Mouse (Mus musculus): ENCODE data around the gene Hoxa2. TPM values are rescaled to one million over a fixed set of nuclear protein-coding genes. Genes with fewer than 3 reads are reported as not detected.

Hoxa2 gene
- total and polyA plus RNA-seq, 3 experiments: 0.11 to 0.84 (median 0.21) TPM

- Histone ChIP-seq H3K27ac (no peak overlapping the region), H3K79me2 (replicated peaks; ENCODE audit: control insufficient read depth, insufficient read depth, low read length) (no peaks in the 10 kb centered on the region), H3K27me3 (ENCODE audit: control insufficient read depth, insufficient read depth, low read length) (peaks cover 44% of the 10 kb centered on the region), H3K4me3 (no peak overlapping the region), H3K4me1 (ENCODE audit: control insufficient read depth, insufficient read depth, low read length) (no peaks in the 10 kb centered on the region; the same call in 1 of the 2 replicates), H3K36me3 (ENCODE audit: control insufficient read depth, insufficient read depth, low read length) (no peaks in the 10 kb centered on the region), H3K9ac (ENCODE audit: low read depth, low read length) (no peak overlapping the region)
- no peak for TF ChIP-seq EP300 (IDR thresholded peaks at IDR 0.05; ENCODE audit: insufficient read depth, low read depth, low read length)
- no peak; the same call in 1 of the 2 replicates for TF ChIP-seq CTCF (IDR thresholded peaks at IDR 0.05)
- TF ChIP-seq POLR2A (IDR thresholded peaks at IDR 0.05; ENCODE audit: insufficient read depth, low read depth, low read length): no peak
- 3% methylated on average over 37 of the region's 37 CpGs for WGBS
- intact Hi-C loops (cut with DNase I): loop anchor here (1.0 to 5.0 kb wide), 2 partner anchors 10 to 1029 kb away; partner anchors contain the start of gene Hoxa7
- DNase-seq: peak; percentile 76 to 88
Measured at GRCm38 (mm10) chr6:52211170-52211935, 46.7 kb upstream of the Hoxa2 start.

- H3K4me1 ChIP-seq (ENCODE audit: control insufficient read depth, insufficient read depth, low read length): no peaks in the 10 kb centered on the region; the same call in 1 of the 2 replicates
Measured at GRCm38 (mm10) chr6:52209685-52210046, 45.0 kb upstream of the Hoxa2 start.

GRCm38 (mm10) chr6:52208868-52209684, 44.4 kb upstream of the Hoxa2 start:
- 16% methylated on average over 18 of the region's 18 CpGs for WGBS
- intact Hi-C loops (cut with DNase I): no loop called here

More at GRCm38 (mm10) chr6:52209685-52210046, 45.0 kb upstream of the Hoxa2 start:
- TF ChIP-seq CTCF (IDR thresholded peaks at IDR 0.05): no peak
- TF ChIP-seq POLR2A (IDR thresholded peaks at IDR 0.05; ENCODE audit: insufficient read depth, low read depth, low read length): no peak
- no peak for TF ChIP-seq EP300 (IDR thresholded peaks at IDR 0.05; ENCODE audit: insufficient read depth, low read depth, low read length)
- intact Hi-C loops (cut with DNase I): loop anchor here (5.0 kb wide), 1 partner anchor 1027 kb away; no protein-coding TSS in a partner anchor
- DNase-seq: no peak
- no peak overlapping the region for H3K4me3 ChIP-seq
- no peaks in the 10 kb centered on the region for H3K79me2 ChIP-seq (replicated peaks; ENCODE audit: control insufficient read depth, insufficient read depth, low read length)
- no peaks in the 10 kb centered on the region for H3K36me3 ChIP-seq (ENCODE audit: control insufficient read depth, insufficient read depth, low read length)
- H3K9ac ChIP-seq (ENCODE audit: low read depth, low read length): no peak overlapping the region
- H3K27ac ChIP-seq: no peak overlapping the region
- WGBS: 22% methylated on average over 12 of the region's 12 CpGs
- H3K27me3 ChIP-seq (ENCODE audit: control insufficient read depth, insufficient read depth, low read length): peaks cover 40% of the 10 kb centered on the region

GRCm38 (mm10) chr6:52208072-52208867, 43.6 kb upstream of the Hoxa2 start, which contains the start of gene Hoxa6:
Gene Hoxa6, minus strand, starts transcription at chr6:52208722.
- no peaks in the 10 kb centered on the region; the same call in 1 of the 2 replicates for H3K4me1 ChIP-seq (ENCODE audit: control insufficient read depth, insufficient read depth, low read length)
- peak; percentile 15 to 29 for DNase-seq
- no peaks in the 10 kb centered on the region for H3K36me3 ChIP-seq (ENCODE audit: control insufficient read depth, insufficient read depth, low read length)
- intact Hi-C loops (cut with DNase I): no loop called here
- H3K9ac ChIP-seq (ENCODE audit: low read depth, low read length): no peak within 1 kb of the TSS
- 5% methylated on average over 47 of the region's 47 CpGs for WGBS
- peaks cover 46% of the 10 kb centered on the region for H3K27me3 ChIP-seq (ENCODE audit: control insufficient read depth, insufficient read depth, low read length)
- no peak within 1 kb of the TSS for H3K27ac ChIP-seq
- H3K79me2 ChIP-seq (replicated peaks; ENCODE audit: control insufficient read depth, insufficient read depth, low read length): no peaks in the 10 kb centered on the region
- H3K4me3 ChIP-seq: peak within 1 kb of the TSS; percentile 22; the same call in 1 of the 2 replicates
- TF ChIP-seq POLR2A (IDR thresholded peaks at IDR 0.05; ENCODE audit: insufficient read depth, low read depth, low read length): no peak
- no peak for TF ChIP-seq CTCF (IDR thresholded peaks at IDR 0.05)
- no peak for TF ChIP-seq EP300 (IDR thresholded peaks at IDR 0.05; ENCODE audit: insufficient read depth, low read depth, low read length)

More at GRCm38 (mm10) chr6:52208868-52209684, 44.4 kb upstream of the Hoxa2 start:
- no peak for TF ChIP-seq POLR2A (IDR thresholded peaks at IDR 0.05; ENCODE audit: insufficient read depth, low read depth, low read length)
- TF ChIP-seq EP300 (IDR thresholded peaks at IDR 0.05; ENCODE audit: insufficient read depth, low read depth, low read length): no peak
- no peak for TF ChIP-seq CTCF (IDR thresholded peaks at IDR 0.05)
- DNase-seq: peak; percentile 7 to 18
- Histone ChIP-seq H3K4me3 (peak overlapping the region; percentile 22; the same call in 1 of the 2 replicates), H3K4me1 (ENCODE audit: control insufficient read depth, insufficient read depth, low read length) (no peaks in the 10 kb centered on the region; the same call in 1 of the 2 replicates), H3K79me2 (replicated peaks; ENCODE audit: control insufficient read depth, insufficient read depth, low read length) (no peaks in the 10 kb centered on the region), H3K27me3 (ENCODE audit: control insufficient read depth, insufficient read depth, low read length) (peaks cover 42% of the 10 kb centered on the region), H3K9ac (ENCODE audit: low read depth, low read length) (no peak overlapping the region), H3K27ac (no peak overlapping the region), H3K36me3 (ENCODE audit: control insufficient read depth, insufficient read depth, low read length) (no peaks in the 10 kb centered on the region)

GRCm38 (mm10) chr6:52207684-52207976, 43.0 kb upstream of the Hoxa2 start:
- H3K27ac ChIP-seq: no peak overlapping the region
- H3K27me3 ChIP-seq (ENCODE audit: control insufficient read depth, insufficient read depth, low read length): peaks cover 47% of the 10 kb centered on the region
- intact Hi-C loops (cut with DNase I): no loop called here
- TF ChIP-seq CTCF (IDR thresholded peaks at IDR 0.05) (no peak), EP300 (IDR thresholded peaks at IDR 0.05; ENCODE audit: insufficient read depth, low read depth, low read length) (no peak), POLR2A (IDR thresholded peaks at IDR 0.05; ENCODE audit: insufficient read depth, low read depth, low read length) (no peak)
- no peaks in the 10 kb centered on the region; the same call in 1 of the 2 replicates for H3K4me1 ChIP-seq (ENCODE audit: control insufficient read depth, insufficient read depth, low read length)
- no peaks in the 10 kb centered on the region for H3K79me2 ChIP-seq (replicated peaks; ENCODE audit: control insufficient read depth, insufficient read depth, low read length)
- H3K9ac ChIP-seq (ENCODE audit: low read depth, low read length): no peak overlapping the region
- H3K4me3 ChIP-seq: no peak overlapping the region
- no peak for DNase-seq
- H3K36me3 ChIP-seq (ENCODE audit: control insufficient read depth, insufficient read depth, low read length): no peaks in the 10 kb centered on the region

Data from heart, adult 2 months (tissue).